Mouse (Mus musculus): ENCODE results near the gene Tmem121.

The Tmem121 gene

DNA sequence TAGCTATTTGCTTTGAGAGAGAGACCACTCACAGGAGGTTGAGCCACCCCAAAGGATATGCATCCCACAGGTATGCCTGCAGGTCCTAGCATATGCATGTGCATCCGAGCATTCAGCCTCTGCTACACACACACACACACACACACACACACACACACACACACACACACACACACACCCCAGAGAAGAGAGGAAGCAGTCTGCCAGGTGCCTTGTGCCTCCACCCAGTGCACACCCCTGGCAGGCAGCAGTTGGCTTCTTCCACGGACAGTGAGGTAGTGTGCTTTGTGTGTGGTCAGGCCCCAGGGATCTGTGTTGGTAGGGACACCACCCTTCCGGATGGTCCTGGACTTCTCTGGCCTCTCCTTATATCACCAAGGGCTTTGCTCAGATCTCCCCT lies 35.8 kb upstream of the Tmem121 start:
- DNase-seq: no peak

DNA sequence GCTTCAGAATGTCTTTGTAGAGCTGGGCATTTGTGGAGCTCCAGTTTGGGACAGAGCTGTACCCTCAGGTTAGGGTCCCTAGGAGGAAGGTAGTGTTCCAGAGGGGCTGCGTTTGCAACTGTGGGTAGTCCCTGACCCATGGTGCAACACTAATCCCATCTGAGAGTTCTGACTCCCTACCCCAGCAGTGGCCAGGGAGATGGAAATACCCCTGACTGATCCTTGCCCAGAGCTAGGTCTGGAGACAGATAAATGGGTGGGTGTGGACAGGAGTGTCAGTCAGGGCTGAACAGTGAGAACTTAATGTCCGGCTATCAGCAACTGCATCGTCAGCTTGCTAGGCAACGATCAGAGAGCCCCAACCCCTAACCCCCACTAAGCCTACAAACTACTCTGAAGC lies 35.1 kb upstream of the Tmem121 start:
- DNase-seq: no peak

GRCm38 (mm10) chr12:113151046-113151445 lies 34.7 kb upstream of the Tmem121 start:
- no peak for DNase-seq

DNA sequence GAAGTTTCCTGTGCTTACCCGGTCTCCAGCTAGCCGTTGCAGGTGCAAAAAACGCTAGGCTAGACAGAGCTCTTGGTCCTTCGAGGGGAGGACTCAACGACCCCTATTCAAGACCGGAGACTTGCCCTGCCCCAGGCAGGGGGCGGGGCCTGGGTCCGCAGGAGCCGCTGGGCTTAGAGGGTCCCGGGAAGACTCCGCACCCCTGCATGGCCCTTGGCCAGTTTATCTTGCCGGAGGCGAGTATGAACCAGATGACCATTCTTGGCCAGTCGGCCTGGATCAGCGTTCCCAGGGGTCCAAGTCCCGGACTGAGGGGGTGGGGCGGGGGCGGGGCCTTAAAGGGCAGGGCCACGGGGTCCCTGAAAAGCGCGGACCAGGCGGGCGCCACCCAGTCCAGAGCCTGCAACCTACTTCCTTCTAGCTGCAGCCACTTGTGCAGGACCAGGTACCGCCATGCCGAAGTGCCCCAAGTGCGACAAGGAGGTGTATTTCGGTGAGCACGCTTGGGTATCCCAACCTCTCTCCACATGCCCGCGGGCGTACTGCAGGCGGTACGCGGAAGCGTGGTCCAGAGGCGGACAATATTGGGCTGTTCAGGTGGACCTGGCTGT lies 34.0 kb upstream of the Tmem121 start:
- DNase-seq: no peak

GRCm38 (mm10) chr12:113152272-113152661 lies 33.5 kb upstream of the Tmem121 start:
- peak; percentile 61 to 73 for DNase-seq

- DNase-seq: no peak
Observed at GRCm38 (mm10) chr12:113152991-113153525, 32.7 kb upstream of the Tmem121 start.

- no peak for DNase-seq
Observed at GRCm38 (mm10) chr12:113153971-113154370, 31.8 kb upstream of the Tmem121 start.

DNA sequence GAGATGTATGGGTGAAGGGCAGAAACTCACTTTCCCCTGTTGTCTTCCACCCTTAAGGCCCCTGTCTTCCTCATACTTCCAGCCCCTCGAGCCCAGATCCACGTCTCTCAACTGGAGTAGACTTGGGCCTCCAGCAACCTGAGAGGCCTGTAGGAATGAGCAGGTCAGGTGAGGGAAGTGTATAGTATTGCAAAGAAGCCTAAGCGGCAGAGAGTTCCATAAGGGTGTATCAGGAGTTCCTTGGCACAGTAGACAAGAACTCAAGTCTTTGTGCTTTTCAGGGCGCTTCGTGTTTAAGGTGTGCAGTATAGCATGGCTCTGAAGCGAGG lies 31.0 kb upstream of the Tmem121 start:
- DNase-seq: no peak

DNA sequence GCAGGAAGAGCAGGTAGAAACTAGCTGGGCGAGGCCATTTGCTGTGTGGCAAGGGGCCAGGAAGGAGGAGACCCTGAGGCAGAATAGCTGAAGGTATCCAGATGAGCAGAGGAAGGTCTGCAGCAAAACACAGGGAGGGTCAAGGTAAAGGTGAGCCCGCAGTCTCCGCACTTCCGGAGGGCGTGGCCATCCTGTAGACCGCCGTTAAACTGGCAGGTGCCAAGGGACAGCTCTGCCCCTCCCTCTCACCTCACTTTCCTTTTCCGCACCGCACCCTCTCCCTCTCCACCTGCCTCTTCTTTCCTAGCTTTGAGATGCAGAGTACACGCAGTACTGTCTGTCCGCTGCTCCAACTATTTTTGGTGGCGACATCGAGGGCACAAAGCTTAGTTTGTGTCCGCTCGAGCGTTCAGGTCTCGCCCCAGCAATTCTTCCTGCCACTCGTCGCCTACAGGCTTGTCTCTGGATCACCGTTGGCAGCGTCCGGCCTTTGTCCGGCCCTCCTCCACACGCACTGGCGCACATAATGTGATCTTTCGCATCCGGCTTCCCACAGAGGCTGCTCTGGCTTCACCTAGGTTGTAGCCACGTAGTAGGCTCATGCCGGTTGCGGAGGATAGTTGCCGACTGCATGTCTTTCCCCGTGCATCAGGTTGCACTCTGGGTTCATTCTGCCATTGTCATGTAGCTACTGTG lies 30.5 kb upstream of the Tmem121 start:
- DNase-seq: peak in 1 of 2 experiments; percentile 73

DNA sequence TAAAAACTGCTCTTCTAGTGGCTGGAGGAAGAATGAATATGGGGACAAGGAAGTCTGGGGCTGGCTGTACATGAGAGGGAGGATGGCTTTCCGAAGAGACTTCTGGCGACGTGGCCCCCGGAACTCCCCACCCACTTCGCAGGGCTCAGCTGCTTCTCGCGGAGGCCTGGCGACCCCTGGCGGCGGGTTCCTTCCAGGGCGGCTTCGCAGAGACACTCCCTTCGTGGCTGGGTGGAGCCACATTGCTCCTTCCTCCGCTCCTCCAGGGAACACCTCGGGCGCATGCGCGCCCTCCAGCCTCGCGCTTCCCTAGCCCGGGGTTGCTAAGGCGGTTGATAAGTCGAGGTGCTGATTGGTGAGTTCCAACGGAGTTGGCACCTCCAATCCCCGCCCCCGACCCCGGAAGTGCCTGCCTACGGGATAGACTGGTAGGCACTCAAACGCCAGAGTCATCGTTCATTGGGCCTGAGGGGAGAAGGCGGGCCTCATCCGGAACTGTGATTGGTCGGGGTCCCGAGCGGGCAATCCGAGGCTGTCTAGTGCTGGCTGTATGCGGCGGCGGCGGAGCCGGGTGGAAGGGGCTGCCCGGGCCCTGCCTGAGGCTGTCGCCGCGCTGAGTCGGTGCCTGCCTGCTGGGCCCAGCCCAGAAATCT lies 29.7 kb upstream of the Tmem121 start, which contains the start of gene Tedc1:
Gene Tedc1 (plus strand): TSS at position 535 of the 653 bp plus-strand sequence.
- DNase-seq: peak; percentile 99 to 100

DNA sequence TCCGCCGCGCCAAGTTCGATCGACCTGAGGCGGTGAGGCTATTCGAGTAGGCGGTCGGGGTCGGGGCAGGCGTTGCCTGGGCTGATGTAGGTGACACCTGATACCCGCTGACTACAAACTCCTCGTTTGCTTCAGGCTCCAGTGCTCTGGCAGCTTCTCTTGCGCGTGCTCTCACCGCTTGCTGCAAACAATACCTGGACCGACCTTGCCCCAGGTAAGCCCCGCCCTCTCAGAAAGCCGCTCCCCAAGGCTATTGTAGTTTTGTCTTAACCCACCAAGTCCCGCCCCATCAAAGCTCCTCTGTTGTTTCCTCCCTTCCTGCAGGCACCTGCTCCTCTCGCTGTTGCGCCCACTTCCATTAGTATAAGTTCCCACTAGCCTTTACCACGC lies 29.2 kb upstream of the Tmem121 start:
- DNase-seq: peak in 1 of 2 experiments; percentile 76

DNA sequence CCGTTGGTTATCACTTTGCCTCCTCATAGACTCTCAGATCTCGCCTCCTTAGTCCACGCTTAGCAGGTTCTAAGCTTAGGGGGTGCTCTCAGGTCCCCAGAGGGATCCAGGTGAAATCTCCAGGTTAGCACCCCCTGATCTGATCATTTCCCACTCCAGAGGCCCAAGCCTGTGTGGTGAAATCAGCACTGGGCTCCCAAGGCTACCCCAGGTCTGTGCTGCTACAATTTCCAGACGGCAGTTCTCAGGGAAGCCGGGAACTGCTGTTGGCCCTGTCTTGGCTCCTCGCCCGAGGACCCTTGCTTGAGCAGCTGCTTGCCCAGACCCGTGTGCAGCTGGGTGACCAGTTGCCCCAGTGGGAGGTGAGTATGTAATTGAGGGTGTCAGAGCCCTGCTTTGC lies 28.7 kb upstream of the Tmem121 start:
- no peak for DNase-seq

GRCm38 (mm10) chr12:113157521-113157920 lies 28.2 kb upstream of the Tmem121 start:
- no peak for DNase-seq

GRCm38 (mm10) chr12:113157971-113158370 lies 27.8 kb upstream of the Tmem121 start:
- no peak for DNase-seq

DNA sequence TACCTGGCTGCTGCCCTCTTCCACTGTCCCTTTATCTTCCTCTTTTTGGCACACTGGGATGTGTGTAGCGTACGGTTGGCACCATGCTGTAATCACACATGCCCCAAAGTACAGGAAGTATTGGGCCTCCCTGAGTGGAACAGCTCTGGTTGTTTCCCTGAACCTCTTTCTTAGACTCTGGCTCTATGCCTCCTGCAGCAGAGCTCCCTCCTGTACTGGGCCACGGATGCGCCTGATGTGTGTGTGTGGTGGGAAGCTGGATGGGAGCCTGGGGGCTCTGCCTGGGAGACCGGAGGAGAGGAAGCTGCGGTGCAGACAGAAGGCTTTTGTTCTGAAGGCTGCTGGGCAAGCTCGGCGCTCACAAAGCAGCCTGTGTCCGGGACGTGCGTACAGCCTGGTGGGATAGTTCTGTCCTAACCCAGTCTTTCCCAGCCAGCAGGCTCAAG lies 22.1 kb upstream of the Tmem121 start:
- no peak for DNase-seq

DNA sequence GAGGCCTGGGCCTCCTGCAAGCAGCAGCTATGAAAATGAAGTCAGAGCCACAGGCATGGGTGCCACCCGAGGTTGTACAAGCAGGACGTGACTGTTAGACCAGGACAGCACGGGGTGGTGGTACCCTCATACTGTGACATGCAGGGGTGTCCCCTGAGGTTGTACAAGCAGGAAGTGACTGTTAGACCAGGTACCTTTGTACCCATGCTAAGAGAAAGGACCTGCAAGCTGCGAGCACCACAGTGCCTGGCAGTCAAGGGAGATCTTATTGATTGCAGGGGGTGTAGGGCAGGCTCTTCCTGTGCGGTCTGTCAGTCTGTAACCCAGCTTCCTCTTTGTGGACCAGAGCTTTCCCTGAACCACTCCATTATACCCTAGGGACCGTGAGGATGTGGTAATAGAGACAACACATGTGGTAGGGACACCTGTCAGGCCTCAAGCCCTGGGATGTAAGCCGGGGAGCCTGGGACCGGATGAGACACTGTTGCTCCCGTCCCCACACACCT lies 17.6 kb upstream of the Tmem121 start:
- DNase-seq: peak in 1 of 2 experiments; percentile 57

DNA sequence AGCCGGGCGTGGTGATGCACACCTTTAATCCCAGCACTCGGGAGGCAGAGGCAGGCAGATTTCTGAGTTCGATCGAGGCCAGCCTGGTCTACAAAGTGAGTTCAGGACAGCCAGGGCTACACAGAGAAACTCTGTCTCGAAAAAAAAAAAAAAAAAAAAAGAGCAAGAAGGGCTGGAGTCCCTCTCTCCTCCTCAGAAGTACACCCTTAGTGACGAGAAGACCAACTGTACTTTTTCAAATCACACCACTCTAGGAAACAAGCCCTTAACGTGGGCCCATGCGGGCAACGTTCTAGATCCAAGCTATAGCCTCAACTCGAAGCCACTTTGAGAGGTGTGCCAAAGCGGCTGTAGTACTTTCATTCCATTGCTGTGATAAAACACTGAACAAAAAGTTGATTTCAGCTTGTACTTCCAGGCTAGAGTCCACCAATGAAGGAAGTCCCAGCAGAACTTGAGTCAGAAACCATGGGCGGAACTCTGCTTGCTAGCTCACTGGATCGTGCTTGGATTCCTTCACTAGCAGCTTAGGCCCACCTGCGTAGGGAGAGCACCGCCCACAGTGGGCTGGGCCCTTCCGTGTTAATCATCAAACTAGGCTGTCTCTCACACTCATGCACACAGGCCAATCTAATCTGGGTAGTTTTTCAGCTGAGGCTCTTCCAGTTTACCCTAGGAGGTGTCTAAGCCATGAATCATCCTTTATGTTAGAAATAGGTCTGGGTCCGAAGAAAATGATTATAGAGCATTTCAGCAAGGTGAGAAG lies 8.6 kb upstream of the Tmem121 start:
- DNase-seq: no peak

DNA sequence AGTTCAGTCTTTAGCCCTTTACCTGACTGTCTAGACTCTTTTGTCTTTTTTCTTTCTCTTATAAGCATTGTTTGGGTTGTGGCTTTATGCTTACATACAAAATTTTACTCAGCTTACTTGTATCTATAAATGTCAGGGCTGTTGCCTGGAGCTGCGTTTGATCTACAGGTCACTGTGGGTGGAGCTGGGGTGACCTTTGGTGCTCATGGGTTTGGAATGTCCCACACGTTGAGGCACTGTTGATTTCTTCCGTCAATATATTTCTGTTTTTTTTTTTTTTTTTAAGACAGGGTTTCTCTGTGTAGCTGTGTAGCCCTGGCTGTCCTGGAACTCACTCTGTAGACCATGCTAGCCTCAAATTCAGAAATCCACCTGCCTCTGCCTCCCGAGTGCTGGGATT lies 4.7 kb upstream of the Tmem121 start:
- DNase-seq: no peak

DNA sequence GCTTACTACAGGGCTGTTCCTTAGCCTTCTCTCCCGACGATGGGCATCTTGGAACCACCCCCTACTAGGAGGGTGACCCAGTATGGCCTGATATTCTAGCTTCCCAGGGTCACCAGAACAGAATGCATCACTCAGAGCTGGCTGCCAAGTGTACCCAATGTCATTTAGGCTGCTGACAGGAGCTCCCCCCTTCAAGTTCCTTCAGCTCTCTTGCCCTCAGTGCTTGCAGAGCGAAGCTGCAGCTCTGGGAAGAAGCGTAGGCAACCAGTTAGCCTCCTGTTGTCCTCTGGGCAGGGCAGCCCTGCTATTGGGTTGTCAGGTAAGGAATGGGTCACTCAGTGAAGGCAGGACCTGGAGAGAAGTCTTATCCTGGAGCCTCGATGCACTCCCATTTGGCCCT lies 785 bp upstream of the Tmem121 start:
- no peak for DNase-seq

DNA sequence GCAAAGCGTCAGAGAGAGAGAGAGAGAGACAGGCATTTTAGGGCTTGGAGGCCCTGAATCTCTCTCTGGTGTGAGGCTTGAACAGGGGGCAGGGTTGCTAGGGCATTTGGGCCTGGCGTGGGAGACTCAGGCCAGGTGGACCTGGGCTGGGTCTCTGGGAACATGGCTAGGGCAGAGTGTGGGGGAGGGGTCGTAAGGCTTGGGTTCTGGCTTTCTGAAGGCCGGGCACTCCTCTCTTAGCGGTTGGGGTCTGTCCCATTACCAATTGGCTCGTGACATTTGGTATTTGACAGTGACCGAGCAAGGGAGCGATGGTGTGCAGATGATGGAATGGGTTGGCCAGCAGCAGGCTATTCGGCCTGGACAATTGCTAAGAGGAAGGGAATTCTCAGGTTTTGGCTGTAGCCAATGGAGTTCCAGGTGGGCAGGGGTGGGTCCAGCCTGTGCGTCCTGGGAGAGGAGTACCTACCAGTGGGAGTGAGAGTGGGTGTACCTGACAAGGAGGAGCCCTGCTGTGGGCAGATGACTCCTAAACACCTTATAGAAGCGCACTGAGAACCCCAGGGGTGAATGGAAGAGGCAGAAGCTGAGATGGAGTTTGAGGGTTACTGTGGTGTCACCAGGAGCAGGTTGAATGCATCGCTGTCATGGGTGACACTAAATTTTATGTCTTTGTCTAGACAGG lies 738 bp downstream of the Tmem121 start:
- DNase-seq: no peak

GRCm38 (mm10) chr12:113187011-113187375 lies 1.3 kb downstream of the Tmem121 start:
- no peak for DNase-seq

GRCm38 (mm10) chr12:113187584-113188295 lies 2.0 kb downstream of the Tmem121 start:
- DNase-seq: peak; percentile 70 to 77
